Mouse (Mus musculus) cerebellum, adult 2 months (tissue): ENCODE results near the gene Ddx54.

ENCODE experiments used
- CTCF ChIP-seq: fragments of 200-500 bp; IDR thresholded peaks from 2 replicates; pipeline ENCODE4 v1.5.1; 2011; ENCODE audit warnings: low read depth, mild to moderate bottlenecking, control low read depth, low read length, moderate library complexity, borderline replicate concordance; ENCODE audit not compliant: insufficient read depth
- POLR2A ChIP-seq: fragments of 200-500 bp; IDR thresholded peaks from 2 replicates; pipeline ENCODE4 v1.6.1; 2011; ENCODE audit warnings: low read length, control low read depth, borderline replicate concordance; ENCODE audit not compliant: insufficient read depth

- TF ChIP-seq POLR2A (no peak), CTCF (no peak)
These were observed 48.6 kb upstream of the Ddx54 start for GRCm38 (mm10) chr5:120563914-120564311.
